Mouse (Mus musculus): ENCODE data around the gene Galnt10. TPM values are rescaled to one million over a fixed set of nuclear protein-coding genes. Genes with fewer than 3 reads are reported as not detected.

Gene Galnt10
- polyA plus RNA-seq, 1 experiment, result 2.5 TPM

GRCm38 (mm10) chr11:57660156-57660555 is 14.9 kb downstream of the Galnt10 start:
- peaks cover 14% of the 10 kb centered on the region for H3K4me1 ChIP-seq (ENCODE audit: control insufficient read depth, insufficient read depth, insufficient read length, low read length)
- H3K4me3 ChIP-seq (ENCODE audit: insufficient read depth, low read depth, low read length), result no peak overlapping the region
- no peak overlapping the region for H3K27ac ChIP-seq (replicated peaks; ENCODE audit: low read depth, low read length)

GRCm38 (mm10) chr11:57660814-57661213 is 15.6 kb downstream of the Galnt10 start:
- Histone ChIP-seq H3K27ac (replicated peaks; ENCODE audit: low read depth, low read length) (no peak overlapping the region), H3K4me3 (ENCODE audit: insufficient read depth, low read depth, low read length) (no peak overlapping the region), H3K4me1 (ENCODE audit: control insufficient read depth, insufficient read depth, insufficient read length, low read length) (peaks cover 14% of the 10 kb centered on the region)

GRCm38 (mm10) chr11:57661492-57662229 is 16.4 kb downstream of the Galnt10 start:
- H3K4me3 ChIP-seq (ENCODE audit: insufficient read depth, low read depth, low read length), result no peak overlapping the region
- no peak overlapping the region for H3K27ac ChIP-seq (replicated peaks; ENCODE audit: low read depth, low read length)
- H3K4me1 ChIP-seq (ENCODE audit: control insufficient read depth, insufficient read depth, insufficient read length, low read length), result peaks cover 14% of the 10 kb centered on the region

- no peak overlapping the region for H3K4me3 ChIP-seq (ENCODE audit: insufficient read depth, low read depth, low read length)
- H3K27ac ChIP-seq (replicated peaks; ENCODE audit: low read depth, low read length), result no peak overlapping the region
- H3K4me1 ChIP-seq (ENCODE audit: control insufficient read depth, insufficient read depth, insufficient read length, low read length), result peaks cover 14% of the 10 kb centered on the region
Observed at GRCm38 (mm10) chr11:57662231-57662630, 17.0 kb downstream of the Galnt10 start.

- Histone ChIP-seq H3K4me3 (ENCODE audit: insufficient read depth, low read depth, low read length) (no peak overlapping the region), H3K4me1 (ENCODE audit: control insufficient read depth, insufficient read depth, insufficient read length, low read length) (peaks cover 16% of the 10 kb centered on the region), H3K27ac (replicated peaks; ENCODE audit: low read depth, low read length) (no peak overlapping the region)
Observed at GRCm38 (mm10) chr11:57663271-57663670, 18.0 kb downstream of the Galnt10 start.

- Histone ChIP-seq H3K4me1 (ENCODE audit: control insufficient read depth, insufficient read depth, insufficient read length, low read length) (peaks cover 16% of the 10 kb centered on the region), H3K4me3 (ENCODE audit: insufficient read depth, low read depth, low read length) (no peak overlapping the region), H3K27ac (replicated peaks; ENCODE audit: low read depth, low read length) (no peak overlapping the region)
Observed at GRCm38 (mm10) chr11:57664741-57665140, 19.5 kb downstream of the Galnt10 start.

GRCm38 (mm10) chr11:57668271-57668670 is 23.0 kb downstream of the Galnt10 start:
- H3K27ac ChIP-seq (replicated peaks; ENCODE audit: low read depth, low read length), result no peak overlapping the region
- H3K4me1 ChIP-seq (ENCODE audit: control insufficient read depth, insufficient read depth, insufficient read length, low read length), result peaks cover 21% of the 10 kb centered on the region
- no peak overlapping the region for H3K4me3 ChIP-seq (ENCODE audit: insufficient read depth, low read depth, low read length)

GRCm38 (mm10) chr11:57669522-57669921 is 24.3 kb downstream of the Galnt10 start:
- Histone ChIP-seq H3K4me1 (ENCODE audit: control insufficient read depth, insufficient read depth, insufficient read length, low read length) (peaks cover 23% of the 10 kb centered on the region), H3K4me3 (ENCODE audit: insufficient read depth, low read depth, low read length) (no peak overlapping the region), H3K27ac (replicated peaks; ENCODE audit: low read depth, low read length) (no peak overlapping the region)

GRCm38 (mm10) chr11:57671120-57671697 is 26.0 kb downstream of the Galnt10 start:
- Histone ChIP-seq H3K27ac (replicated peaks; ENCODE audit: low read depth, low read length) (no peak overlapping the region), H3K4me1 (ENCODE audit: control insufficient read depth, insufficient read depth, insufficient read length, low read length) (peaks cover 33% of the 10 kb centered on the region)

GRCm38 (mm10) chr11:57671797-57672196 is 26.6 kb downstream of the Galnt10 start:
- no peak overlapping the region for H3K27ac ChIP-seq (replicated peaks; ENCODE audit: low read depth, low read length)
- H3K4me1 ChIP-seq (ENCODE audit: control insufficient read depth, insufficient read depth, insufficient read length, low read length), result peaks cover 33% of the 10 kb centered on the region
- H3K4me3 ChIP-seq (ENCODE audit: insufficient read depth, low read depth, low read length), result no peak overlapping the region

More at GRCm38 (mm10) chr11:57671120-57671697, 26.0 kb downstream of the Galnt10 start:
- no peak overlapping the region for H3K4me3 ChIP-seq (ENCODE audit: insufficient read depth, low read depth, low read length)

GRCm38 (mm10) chr11:57672995-57673394 is 27.8 kb downstream of the Galnt10 start:
- peaks cover 36% of the 10 kb centered on the region for H3K4me1 ChIP-seq (ENCODE audit: control insufficient read depth, insufficient read depth, insufficient read length, low read length)
- peak overlapping the region; percentile 88 for H3K27ac ChIP-seq (replicated peaks; ENCODE audit: low read depth, low read length)

GRCm38 (mm10) chr11:57673977-57674687 is 28.9 kb downstream of the Galnt10 start:
- H3K4me1 ChIP-seq (ENCODE audit: control insufficient read depth, insufficient read depth, insufficient read length, low read length), result peaks cover 40% of the 10 kb centered on the region
- no peak overlapping the region for H3K4me3 ChIP-seq (ENCODE audit: insufficient read depth, low read depth, low read length)

More at GRCm38 (mm10) chr11:57672995-57673394, 27.8 kb downstream of the Galnt10 start:
- H3K4me3 ChIP-seq (ENCODE audit: insufficient read depth, low read depth, low read length), result no peak overlapping the region

GRCm38 (mm10) chr11:57677261-57677660 is 32.0 kb downstream of the Galnt10 start:
- H3K4me1 ChIP-seq (ENCODE audit: control insufficient read depth, insufficient read depth, insufficient read length, low read length), result peaks cover 44% of the 10 kb centered on the region
- no peak overlapping the region for H3K27ac ChIP-seq (replicated peaks; ENCODE audit: low read depth, low read length)
- H3K4me3 ChIP-seq (ENCODE audit: insufficient read depth, low read depth, low read length), result no peak overlapping the region

More at GRCm38 (mm10) chr11:57673977-57674687, 28.9 kb downstream of the Galnt10 start:
- peak overlapping the region; percentile 90 for H3K27ac ChIP-seq (replicated peaks; ENCODE audit: low read depth, low read length)

GRCm38 (mm10) chr11:57682589-57682988 is 37.3 kb downstream of the Galnt10 start:
- Histone ChIP-seq H3K4me1 (ENCODE audit: control insufficient read depth, insufficient read depth, insufficient read length, low read length) (peaks cover 33% of the 10 kb centered on the region), H3K27ac (replicated peaks; ENCODE audit: low read depth, low read length) (no peak overlapping the region), H3K4me3 (ENCODE audit: insufficient read depth, low read depth, low read length) (no peak overlapping the region)

- Histone ChIP-seq H3K4me1 (ENCODE audit: control insufficient read depth, insufficient read depth, insufficient read length, low read length) (peaks cover 34% of the 10 kb centered on the region), H3K4me3 (ENCODE audit: insufficient read depth, low read depth, low read length) (no peak overlapping the region), H3K27ac (replicated peaks; ENCODE audit: low read depth, low read length) (no peak overlapping the region)
Observed at GRCm38 (mm10) chr11:57683125-57683524, 37.9 kb downstream of the Galnt10 start.
